Mouse (Mus musculus) limb, embryonic 13.5 days (tissue): ENCODE measurements around the gene Trim5. TPM values are rescaled to one million over a fixed set of nuclear protein-coding genes. Genes with fewer than 3 reads are reported as not detected.
A peak's percentile ranks its signal among the peaks of the same experiment; 100 is the strongest.

Experiments
- ATAC-seq: fragments of 200-750 bp; cut with Nextera tagmentation; 2 replicates; pipeline ENCODE4 v1.8.0; 2017; ENCODE audit warnings: low read depth, moderate number of reproducible peaks, moderate TSS enrichment; ENCODE audit not compliant: low FRiP score
- H3K27ac ChIP-seq: fragments of 300-500 bp; sonication (generic); 2 replicates; pipeline ENCODE4 v1.5.1; 2015; ENCODE audit warnings: inconsistent platforms, mild to moderate bottlenecking, moderate library complexity
- H3K27me3 ChIP-seq: fragments of 300-500 bp; sonication (generic); 2 replicates; pipeline ENCODE4 v1.6.1; 2015; ENCODE audit warnings: mild to moderate bottlenecking, inconsistent platforms
- H3K36me3 ChIP-seq: fragments of 300-500 bp; sonication (generic); 2 replicates; pipeline ENCODE4 v1.6.1; 2015; ENCODE audit warnings: inconsistent platforms, mild to moderate bottlenecking, moderate library complexity
- H3K4me1 ChIP-seq: fragments of 300-500 bp; sonication (generic); 2 replicates; pipeline ENCODE4 v1.6.1; 2015; ENCODE audit warnings: inconsistent platforms
- H3K4me2 ChIP-seq: fragments of 300-500 bp; sonication (generic); replicated peaks from 2 replicates; pipeline ENCODE4 v1.6.1; 2015; ENCODE audit warnings: inconsistent platforms, mild to moderate bottlenecking, moderate library complexity
- H3K4me3 ChIP-seq: fragments of 300-500 bp; sonication (generic); 2 replicates; pipeline ENCODE4 v1.5.1; 2015; ENCODE audit warnings: moderate library complexity, mild to moderate bottlenecking, inconsistent platforms
- H3K9ac ChIP-seq: fragments of 300-500 bp; sonication (generic); 2 replicates; pipeline ENCODE4 v1.6.1; 2015; ENCODE audit warnings: mild to moderate bottlenecking, inconsistent platforms
- H3K9me3 ChIP-seq: fragments of 300-500 bp; sonication (generic); 2 replicates; pipeline ENCODE4 v1.6.1; 2016; ENCODE audit warnings: inconsistent platforms
- WGBS: fragments of 180-500 bp; shearing (Covaris S2); methylation state at CpG from one replicate; pipeline ENCODE4 v1.1.7; 2015; 5-methylcytosine and 5-hydroxymethylcytosine counted together
- polyA plus RNA-seq: library from polyadenylated mRNA; unstranded; fragments of >200 nt; fragmentation: Nextera tagmentation; extraction: Ambion mirVana; gene quantifications from 2 replicates; pipeline ENCODE4 v1.2.1, GENCODE M21; 2015

The Trim5 gene
- polyA plus RNA-seq, 1 experiment from 2014 or later = 0.10 TPM

- Histone ChIP-seq H3K27me3 (no peaks in the 10 kb centered on the region), H3K9me3 (no peaks in the 10 kb centered on the region), H3K4me2 (peak within 1 kb of the TSS; percentile 64), H3K4me1 (no peaks in the 10 kb centered on the region), H3K36me3 (no peaks in the 10 kb centered on the region), H3K27ac (no peak within 1 kb of the TSS; the same call in 1 of the 2 replicates), H3K9ac (peak within 1 kb of the TSS; percentile 74), H3K4me3 (peak within 1 kb of the TSS; percentile 54)
- ATAC-seq = peak; percentile 86
- whole genome bisulfite sequencing = 9% methylated on average over 13 of the region's 13 CpGs
Observed at GRCm38 (mm10) chr7:104244287-104245181, 43.4 kb downstream of the Trim5 start, which contains the start of gene Trim34a. Gene Trim34a (plus strand): TSS chr7:104244457.

- H3K4me1 ChIP-seq = no peaks in the 10 kb centered on the region
- no peak for ATAC-seq
- 69% methylated on average over 1 of the region's 1 CpGs for WGBS
Observed at GRCm38 (mm10) chr7:104243616-104244015, 44.3 kb downstream of the Trim5 start.

GRCm38 (mm10) chr7:104240857-104241256 is 47.0 kb downstream of the Trim5 start:
- Histone ChIP-seq H3K36me3 (no peaks in the 10 kb centered on the region), H3K9ac (no peak overlapping the region), H3K27me3 (no peaks in the 10 kb centered on the region), H3K4me2 (no peak overlapping the region), H3K9me3 (no peaks in the 10 kb centered on the region), H3K4me3 (no peak overlapping the region), H3K4me1 (no peaks in the 10 kb centered on the region), H3K27ac (no peak overlapping the region)
- ATAC-seq = no peak

More at GRCm38 (mm10) chr7:104243616-104244015, 44.3 kb downstream of the Trim5 start:
- H3K9me3 ChIP-seq = no peaks in the 10 kb centered on the region
- no peaks in the 10 kb centered on the region for H3K27me3 ChIP-seq
- no peak overlapping the region for H3K9ac ChIP-seq
- H3K4me3 ChIP-seq = no peak overlapping the region
- no peak overlapping the region for H3K27ac ChIP-seq
- H3K36me3 ChIP-seq = no peaks in the 10 kb centered on the region
- H3K4me2 ChIP-seq = no peak overlapping the region

GRCm38 (mm10) chr7:104231203-104231602 is 56.7 kb downstream of the Trim5 start:
- 32% methylated on average over 2 of the region's 2 CpGs for WGBS
- no peak overlapping the region for H3K9ac ChIP-seq
- no peak overlapping the region for H3K4me3 ChIP-seq
- H3K27ac ChIP-seq = no peak overlapping the region
- H3K36me3 ChIP-seq = no peaks in the 10 kb centered on the region
- no peak for ATAC-seq
- H3K4me2 ChIP-seq = no peak overlapping the region
- H3K9me3 ChIP-seq = no peaks in the 10 kb centered on the region
- no peaks in the 10 kb centered on the region for H3K27me3 ChIP-seq
- H3K4me1 ChIP-seq = no peaks in the 10 kb centered on the region

- no peaks in the 10 kb centered on the region for H3K9me3 ChIP-seq
- H3K27me3 ChIP-seq = no peaks in the 10 kb centered on the region
- ATAC-seq = peak; percentile 71; the same call in 1 of the 2 replicates
- H3K4me2 ChIP-seq = peak within 1 kb of the TSS; percentile 63
- H3K27ac ChIP-seq = no peak within 1 kb of the TSS
- H3K9ac ChIP-seq = peak within 1 kb of the TSS; percentile 45
- peak within 1 kb of the TSS; percentile 40 for H3K4me3 ChIP-seq
- H3K36me3 ChIP-seq = no peaks in the 10 kb centered on the region
- peaks cover 6% of the 10 kb centered on the region; the same call in 1 of the 2 replicates for H3K4me1 ChIP-seq
- WGBS = 2% methylated on average over 37 of the region's 37 CpGs
Observed at GRCm38 (mm10) chr7:104218701-104219569, 69.0 kb downstream of the Trim5 start, which contains the start of gene Trim6. Gene Trim6 (plus strand): TSS chr7:104218793.

- Histone ChIP-seq H3K9me3 (no peaks in the 10 kb centered on the region), H3K9ac (no peak overlapping the region), H3K4me3 (no peak overlapping the region), H3K27ac (no peak overlapping the region), H3K36me3 (no peaks in the 10 kb centered on the region), H3K4me1 (peaks cover 6% of the 10 kb centered on the region; the same call in 1 of the 2 replicates), H3K4me2 (no peak overlapping the region), H3K27me3 (no peaks in the 10 kb centered on the region)
- ATAC-seq = no peak
- 70% methylated on average over 2 of the region's 2 CpGs for WGBS
Observed at GRCm38 (mm10) chr7:104217881-104218280, 70.0 kb downstream of the Trim5 start.

GRCm38 (mm10) chr7:104216011-104216535 is 71.8 kb downstream of the Trim5 start:
- 36% methylated on average over 1 of the region's 1 CpGs for WGBS
- H3K27me3 ChIP-seq = no peaks in the 10 kb centered on the region
- ATAC-seq = no peak

More at GRCm38 (mm10) chr7:104216011-104216535, 71.8 kb downstream of the Trim5 start:
- Histone ChIP-seq H3K4me2 (no peak overlapping the region), H3K9me3 (no peaks in the 10 kb centered on the region), H3K9ac (no peak overlapping the region), H3K27ac (no peak overlapping the region), H3K36me3 (no peaks in the 10 kb centered on the region), H3K4me3 (no peak overlapping the region), H3K4me1 (peaks cover 6% of the 10 kb centered on the region; the same call in 1 of the 2 replicates)

Other genes starting within 250 kb of the Trim5 start
- gene Olfr642, start 235.4 kb downstream of the Trim5 start, polyA plus RNA-seq = not detected in 2 replicates
- not detected in 2 replicates for gene 4930516K23Rik, start 226.6 kb downstream of the Trim5 start, polyA plus RNA-seq
- 0.05 TPM in 1 of 2 replicates, not detected in the other for gene Olfr644, start 216.2 kb downstream of the Trim5 start, polyA plus RNA-seq
- gene Olfr645, start 202.6 kb downstream of the Trim5 start, polyA plus RNA-seq = not detected in 2 replicates
- not detected in 2 replicates for gene Olfr646, start 183.2 kb downstream of the Trim5 start, polyA plus RNA-seq
- gene Ubqln5, start 158.3 kb downstream of the Trim5 start, polyA plus RNA-seq = not detected in 2 replicates
- gene Olfr643, start 150.7 kb downstream of the Trim5 start, polyA plus RNA-seq = not detected in 2 replicates
- not detected in 2 replicates for gene Ubqln3, start 144.8 kb downstream of the Trim5 start, polyA plus RNA-seq
- gene Ubqlnl, start 137.5 kb downstream of the Trim5 start, polyA plus RNA-seq = not detected in 2 replicates
- not detected in 2 replicates for gene Olfm5, start 123.3 kb downstream of the Trim5 start, polyA plus RNA-seq
- gene Olfr648, start 104.7 kb downstream of the Trim5 start, polyA plus RNA-seq = 0.13 and 0.22 TPM in 2 replicates
- gene Olfr649, start 92.1 kb downstream of the Trim5 start, polyA plus RNA-seq = not detected in 2 replicates
- gene Trim6, start 69.3 kb downstream of the Trim5 start, polyA plus RNA-seq = 1.1 and 1.4 TPM in 2 replicates
- gene Trim34a, start 43.6 kb downstream of the Trim5 start, polyA plus RNA-seq = 1.4 TPM in 2 replicates
- 6.1 and 7.1 TPM in 2 replicates for gene Trim12a, start 27.4 kb upstream of the Trim5 start, polyA plus RNA-seq
- 0.17 TPM in 1 of 2 replicates, not detected in the other for gene Trim34b, start 41.4 kb upstream of the Trim5 start, polyA plus RNA-seq
- gene Trim12c, start 65.3 kb upstream of the Trim5 start, polyA plus RNA-seq = 2.4 and 2.7 TPM in 2 replicates
- gene Trim30b, start 81.8 kb upstream of the Trim5 start, polyA plus RNA-seq = 0.05 TPM in 1 of 2 replicates, not detected in the other
- 0.22 TPM in 1 of 2 replicates, not detected in the other for gene Trim30c, start 112.7 kb upstream of the Trim5 start, polyA plus RNA-seq
- gene Trim30a, start 177.1 kb upstream of the Trim5 start, polyA plus RNA-seq = 1.0 and 1.2 TPM in 2 replicates
- gene Trim30d, start 219.8 kb upstream of the Trim5 start, polyA plus RNA-seq = 0.31 and 0.36 TPM in 2 replicates